Mouse (Mus musculus) NIH3T3 (cell line): ENCODE data around the gene F2r.

Experiments used
- DNase-seq: peaks from one replicate; pipeline ENCODE4 v3.0.0-alpha.2; 2012; ENCODE audit warnings: low read depth

The F2r gene

DNA sequence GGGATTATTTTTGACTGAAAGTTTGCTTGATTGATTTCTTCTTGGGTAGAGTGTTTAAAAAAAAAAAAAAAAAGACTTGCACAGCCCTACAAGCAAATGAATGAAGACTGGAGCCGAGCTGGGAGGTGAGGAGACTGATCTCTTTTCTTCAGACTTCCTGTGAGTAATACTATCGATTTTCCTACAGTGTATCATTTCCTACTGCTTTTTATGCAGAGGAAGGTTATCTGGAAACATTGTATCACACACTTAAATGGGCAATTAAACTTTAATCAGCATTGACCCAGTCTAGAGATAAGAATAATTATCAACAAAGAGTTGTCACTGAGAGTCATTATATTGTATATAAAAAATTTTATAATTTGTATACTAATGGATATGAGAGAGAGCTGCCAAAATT is 12.5 kb upstream of the F2r start:
- DNase-seq: no peak

DNA sequence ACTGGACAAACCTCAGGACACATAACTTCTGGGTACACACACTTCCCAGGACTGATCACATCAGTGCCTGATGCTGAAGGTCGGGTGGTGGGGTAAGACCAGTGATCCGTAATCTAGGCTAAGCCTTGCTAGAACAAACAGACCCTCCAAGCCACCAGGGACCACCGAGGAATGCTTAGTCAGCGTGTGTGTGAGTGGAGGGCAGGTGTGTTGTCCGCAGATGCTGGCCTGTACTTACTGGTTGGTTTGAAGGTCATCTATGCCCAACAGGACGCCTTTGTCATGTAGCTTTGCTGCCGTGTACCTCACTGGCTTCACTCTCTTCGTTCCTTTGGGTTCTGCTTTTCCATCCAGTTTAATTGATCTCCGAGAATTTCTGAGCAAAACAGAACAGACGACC is 11.5 kb upstream of the F2r start:
- DNase-seq: no peak

DNA sequence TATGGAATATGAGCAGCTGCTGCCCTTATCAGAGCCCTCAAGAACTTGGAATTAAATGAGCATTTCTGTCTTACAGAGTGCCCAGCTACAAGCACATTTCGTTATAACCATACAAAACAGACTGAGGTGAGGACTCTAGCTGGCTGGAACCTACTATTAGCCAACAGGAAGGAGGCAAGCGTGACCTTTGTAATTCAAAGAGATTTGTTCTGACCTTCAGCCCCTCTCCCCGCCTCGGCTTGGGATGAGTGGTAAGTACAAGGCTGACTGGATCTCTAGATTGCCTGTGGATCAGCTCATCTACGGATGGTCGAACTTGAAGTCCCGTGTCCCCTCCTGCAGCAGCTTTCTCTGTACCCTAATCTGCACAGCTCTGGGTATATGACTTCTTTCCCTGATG is 8.4 kb upstream of the F2r start:
- no peak for DNase-seq

DNA sequence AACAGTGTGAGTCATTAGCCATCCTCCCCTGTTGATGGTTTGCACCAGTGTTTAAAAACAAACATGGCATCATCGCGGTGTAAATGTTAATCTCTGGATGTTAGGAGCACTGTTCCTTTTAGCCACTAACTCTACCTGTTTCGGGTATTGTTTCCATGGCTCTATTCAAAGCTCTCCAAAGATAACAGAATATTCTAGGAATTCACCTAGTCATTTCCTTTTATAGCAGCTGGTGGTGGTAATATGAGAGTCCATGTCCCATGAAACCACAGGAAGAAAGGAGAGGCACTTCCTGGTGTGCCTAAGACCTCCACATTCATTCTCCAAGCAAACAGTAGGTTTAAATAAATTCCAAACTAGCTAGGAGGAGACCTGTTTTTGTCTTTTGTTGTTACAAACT is 4.8 kb upstream of the F2r start:
- DNase-seq: no peak

DNA sequence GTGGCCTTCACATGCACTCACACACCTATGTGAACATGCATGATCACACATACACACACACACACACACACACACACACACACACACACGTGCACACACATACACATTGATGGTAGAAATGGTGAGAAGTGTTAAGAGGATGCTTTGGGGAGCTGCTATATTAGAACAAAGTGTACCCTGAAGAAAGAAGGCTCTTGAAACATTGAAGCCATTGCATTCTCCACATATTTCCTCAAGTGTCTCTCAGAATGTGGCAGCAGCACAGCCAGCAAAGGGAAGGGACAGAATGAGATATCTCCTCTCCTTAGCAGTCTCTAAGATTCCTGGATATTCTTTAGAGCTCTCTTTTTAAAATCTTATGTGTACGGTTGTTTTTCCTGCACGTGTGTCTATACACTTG is 3.3 kb upstream of the F2r start:
- DNase-seq: no peak

DNA sequence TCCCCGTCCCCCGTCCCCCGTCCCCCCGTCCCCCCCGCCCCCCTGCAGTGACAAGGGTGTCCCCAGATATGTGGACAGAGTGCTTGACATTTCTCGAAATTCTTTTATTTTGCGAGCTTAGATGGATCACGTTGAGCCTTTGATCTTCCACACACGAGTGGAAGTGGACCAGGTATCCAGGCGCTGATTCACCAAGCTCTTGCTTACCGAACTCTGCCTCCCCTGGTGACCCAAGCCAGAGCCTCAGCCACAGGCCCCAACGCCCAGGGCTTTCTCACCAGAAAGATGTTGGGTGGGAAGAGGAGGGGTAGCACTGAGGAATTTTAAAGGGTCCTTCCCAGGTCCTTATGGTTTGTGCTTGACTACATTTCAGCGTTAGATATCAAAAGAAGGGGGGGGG is 572 bp upstream of the F2r start:
- DNase-seq: no peak

DNA sequence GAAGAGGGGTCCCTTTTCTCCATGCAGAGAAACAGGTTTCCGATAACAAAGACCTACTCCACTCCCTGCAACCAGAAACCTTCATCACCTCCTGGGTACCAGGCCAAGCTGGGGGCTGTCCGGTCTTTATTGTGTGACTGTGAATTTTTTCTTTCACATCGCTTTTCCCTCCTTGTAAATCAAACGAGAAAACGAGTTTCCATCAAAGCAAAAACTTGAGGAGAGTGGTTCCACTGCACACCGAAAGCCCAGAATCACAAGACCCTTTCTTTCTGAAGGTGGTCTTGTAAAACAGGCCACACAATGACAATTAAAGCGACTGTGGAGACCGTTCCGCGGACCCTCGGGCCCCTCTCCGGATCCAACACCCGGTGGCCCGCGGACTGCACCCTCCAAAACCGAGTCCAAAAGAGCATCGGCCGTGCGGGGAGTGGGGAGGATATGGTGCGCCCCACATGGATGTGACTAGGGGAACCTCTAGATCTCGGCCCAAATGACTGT is 566 bp downstream of the F2r start:
- peak; percentile 33 for DNase-seq

DNA sequence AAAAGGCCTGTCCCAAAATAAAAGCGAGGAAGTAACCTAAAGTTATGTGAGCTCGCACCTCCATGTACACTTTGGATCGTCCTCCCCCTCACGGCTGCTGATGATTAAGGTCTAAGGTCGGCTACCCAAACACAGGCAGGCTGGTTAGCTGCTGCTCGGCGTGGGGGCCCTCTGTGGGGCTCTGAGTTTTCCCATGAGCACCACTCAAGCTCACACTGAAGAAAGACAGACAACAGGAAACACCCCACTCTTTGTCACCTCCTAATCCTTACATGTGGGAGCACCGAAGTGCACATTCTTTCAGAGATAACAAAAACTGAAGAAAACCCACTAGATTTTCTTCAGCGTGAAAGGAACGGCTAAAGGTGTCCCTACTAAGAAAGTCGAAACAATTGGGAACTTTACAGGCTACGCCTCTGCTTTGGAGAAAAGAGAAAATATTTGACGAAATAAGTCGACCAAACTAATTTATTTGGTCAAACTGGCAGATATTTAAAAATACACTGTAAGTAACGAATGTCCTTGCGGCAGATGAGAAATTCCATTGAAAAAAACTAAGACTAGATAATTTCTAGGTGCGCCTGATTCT is 1.1 kb downstream of the F2r start:
- peak; percentile 42 for DNase-seq

DNA sequence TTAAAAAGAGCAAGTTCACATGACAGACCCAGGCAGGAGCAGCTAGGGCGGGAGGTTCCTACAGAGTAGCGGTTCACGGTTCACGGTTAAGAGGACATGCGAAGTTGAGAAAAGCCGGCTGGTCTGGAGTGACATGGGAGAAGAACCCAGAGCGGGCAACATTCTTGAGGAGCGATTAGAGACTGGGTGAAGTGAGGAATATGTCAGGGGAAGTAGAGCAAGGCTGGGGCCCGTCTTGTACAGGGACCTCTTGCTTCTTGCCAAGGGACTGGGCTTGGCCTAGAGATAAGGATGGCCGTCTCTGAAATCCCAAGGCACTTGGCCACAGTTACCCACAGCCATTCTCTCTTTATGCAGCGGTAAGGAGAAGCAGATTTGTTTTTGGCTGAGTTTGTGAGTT is 1.8 kb downstream of the F2r start:
- DNase-seq: peak; percentile 9

DNA sequence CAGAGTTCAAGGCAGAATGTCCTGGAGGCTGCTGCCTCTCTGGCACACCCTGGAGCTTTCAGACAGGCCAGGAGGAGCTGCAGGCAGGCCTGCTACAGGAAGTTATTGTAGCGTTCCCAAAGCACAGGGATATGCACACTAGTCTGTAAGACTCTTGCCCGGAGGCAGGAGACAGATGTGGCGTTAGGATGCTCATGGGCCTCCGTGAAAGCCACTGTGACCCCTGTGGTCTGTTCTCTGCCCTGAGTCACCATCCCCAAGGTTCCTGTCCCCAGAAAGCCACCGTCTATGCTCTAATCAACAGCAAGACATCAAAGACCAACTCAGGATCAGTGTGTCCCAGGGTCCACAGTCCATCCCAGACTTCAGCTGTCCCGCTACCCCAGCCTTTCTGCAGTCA is 3.5 kb downstream of the F2r start:
- DNase-seq: no peak

DNA sequence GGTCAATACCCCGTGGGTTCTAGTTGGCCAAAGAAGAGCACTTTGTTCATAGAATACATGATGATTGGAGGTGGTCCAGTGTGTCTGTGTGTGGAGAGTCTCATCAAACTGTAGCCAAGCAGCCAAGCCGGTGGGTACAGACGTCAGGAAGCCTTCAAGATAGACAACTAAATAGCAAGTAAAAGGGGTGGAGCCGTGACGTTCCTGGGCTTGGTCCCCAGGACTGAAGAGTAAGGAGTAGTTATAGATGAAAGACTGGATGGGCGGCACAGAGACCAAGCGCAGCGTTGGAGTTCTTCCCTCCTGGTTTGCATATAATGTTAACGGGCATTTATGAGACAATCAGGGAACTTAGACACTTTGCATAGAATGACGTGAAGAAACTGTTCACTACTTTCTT is 6.0 kb downstream of the F2r start:
- no peak for DNase-seq

DNA sequence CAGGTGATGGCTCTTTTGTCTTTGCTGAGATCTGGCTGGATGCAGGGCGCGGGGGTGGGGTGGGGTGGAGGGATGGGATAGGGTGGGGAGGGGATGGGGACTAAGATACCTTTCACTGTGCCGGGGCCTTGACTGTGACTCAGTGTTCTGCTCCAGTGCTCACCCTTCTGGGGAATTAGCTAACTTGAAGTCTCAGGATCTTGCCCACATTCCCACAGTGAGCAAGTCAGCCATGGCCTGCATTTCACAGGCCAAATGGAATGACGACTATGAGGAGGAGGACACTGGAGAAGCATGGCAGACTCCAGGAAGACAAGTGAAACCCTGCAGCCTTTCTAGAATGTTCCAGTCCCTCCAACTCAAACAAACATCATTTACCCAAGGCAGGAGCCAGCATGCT is 6.5 kb downstream of the F2r start:
- DNase-seq: no peak

DNA sequence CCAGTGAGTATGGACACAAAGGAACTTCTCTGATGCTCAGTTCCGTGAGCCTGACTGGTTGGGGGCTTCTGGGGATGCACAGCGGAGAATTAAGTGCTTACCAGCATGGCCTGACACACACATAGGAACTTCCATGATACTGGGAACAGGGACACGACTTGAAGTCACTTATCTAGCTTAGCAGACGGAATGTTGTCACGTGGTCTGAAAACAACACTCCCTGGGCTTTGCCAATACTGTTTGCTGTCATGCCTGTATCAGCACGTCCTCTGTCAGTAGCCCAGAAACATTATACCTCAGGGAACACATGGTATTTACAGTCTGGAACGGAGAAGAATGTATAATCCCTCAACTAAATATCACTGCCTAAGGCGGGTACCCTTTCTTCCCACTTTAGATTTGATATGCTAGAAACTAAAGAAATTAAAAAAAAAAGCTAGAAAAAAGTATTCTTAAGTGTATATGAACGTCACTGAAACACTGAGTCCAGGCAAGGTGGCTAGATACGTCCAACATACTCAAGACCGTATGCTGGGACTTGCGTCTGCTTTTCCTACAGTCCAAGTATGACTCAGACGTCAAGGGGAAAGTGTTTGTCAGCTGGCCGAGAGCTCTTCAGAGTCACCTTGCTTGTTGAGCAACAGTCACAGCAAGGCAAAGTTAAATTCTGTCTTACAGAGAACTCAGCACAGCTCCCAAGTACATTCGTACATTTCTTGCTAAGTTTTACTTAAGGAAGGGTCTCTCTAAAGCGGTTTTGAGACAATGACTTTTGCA is 7.3 kb downstream of the F2r start:
- DNase-seq: no peak

DNA sequence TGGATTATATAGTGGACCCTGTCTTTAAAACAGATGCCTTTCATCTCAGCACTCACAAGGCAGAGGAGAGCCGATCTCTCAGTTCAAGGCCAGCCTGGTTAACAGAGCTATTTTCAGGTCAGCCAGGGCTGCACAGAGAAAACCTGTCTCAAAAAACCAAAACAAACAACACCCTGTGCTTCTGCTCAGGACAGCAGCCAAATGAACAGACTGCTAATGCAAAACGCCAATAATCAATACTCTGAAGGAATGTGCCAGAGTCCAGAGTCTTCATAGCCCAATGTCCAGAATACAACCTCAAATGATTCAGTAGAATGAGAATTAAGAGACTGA is 9.2 kb downstream of the F2r start:
- DNase-seq: no peak

DNA sequence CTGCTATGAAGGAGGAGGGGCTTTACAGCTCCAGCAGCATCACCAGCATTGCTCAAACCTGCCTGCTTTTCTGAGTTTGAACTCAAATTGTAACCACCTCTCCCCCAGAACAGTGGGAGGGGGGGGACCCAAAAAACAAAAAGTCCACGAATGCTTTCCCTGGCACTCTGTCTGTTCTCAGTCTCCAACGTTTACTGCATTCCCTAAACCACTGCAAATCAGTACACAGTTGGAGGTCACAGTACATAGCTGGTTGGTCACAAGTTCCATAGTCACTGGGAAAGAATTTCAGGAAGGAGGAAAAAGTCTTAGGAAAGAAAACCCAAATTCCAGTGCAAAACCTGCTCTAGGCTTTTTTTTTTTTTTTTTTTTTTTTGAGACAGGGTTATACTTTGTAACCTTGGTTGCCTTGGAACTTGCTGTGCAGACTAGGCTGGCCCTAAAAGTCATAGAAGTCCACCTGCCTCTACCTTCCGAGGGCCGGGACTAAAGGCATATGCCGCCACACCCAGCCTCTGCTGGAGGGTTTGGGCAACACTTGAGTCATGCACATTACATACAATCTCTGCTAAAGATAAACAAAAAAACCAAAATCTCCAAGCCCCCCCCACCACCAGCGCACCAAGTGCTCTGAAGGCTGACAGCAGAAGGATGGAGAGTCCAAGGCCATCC is 9.7 kb downstream of the F2r start:
- DNase-seq: peak; percentile 66

DNA sequence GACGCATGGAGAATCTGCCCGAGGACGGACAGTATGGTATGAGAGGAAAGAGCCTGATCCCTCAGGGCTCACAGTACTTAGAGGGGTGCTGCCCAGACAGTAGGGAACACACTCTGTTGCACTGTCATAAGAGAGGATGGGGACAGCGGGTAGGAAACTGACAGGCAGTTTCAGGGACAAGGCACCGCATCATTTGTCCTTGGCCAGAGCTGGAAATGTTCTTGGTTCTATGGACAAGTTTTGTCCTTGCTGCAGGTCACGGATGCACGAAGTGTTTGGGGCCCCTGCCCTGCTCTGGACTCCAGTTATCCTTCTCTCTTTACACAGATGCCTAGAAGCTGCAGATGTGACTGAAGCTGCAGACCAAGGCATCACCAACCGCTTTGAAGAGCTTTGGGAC is 11.3 kb downstream of the F2r start:
- DNase-seq: no peak

DNA sequence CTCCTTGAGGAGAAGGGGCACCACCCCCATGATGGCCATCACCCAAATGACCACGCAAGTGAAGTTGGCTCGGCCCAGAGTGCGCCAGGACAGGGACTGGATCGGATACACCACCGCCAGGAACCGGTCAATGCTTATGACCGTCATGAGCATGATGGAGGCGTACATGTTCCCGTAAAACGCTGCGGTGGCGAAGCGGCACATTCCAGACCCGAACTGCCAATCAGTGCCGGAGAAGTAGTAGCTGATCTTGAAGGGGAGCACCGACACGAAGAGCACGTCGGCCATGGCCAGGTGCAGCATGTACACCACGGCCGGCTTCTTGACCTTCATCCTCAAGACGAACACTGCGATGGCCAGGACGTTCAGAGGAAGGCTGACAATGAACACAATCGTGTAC is 14.0 kb downstream of the F2r start:
- DNase-seq: no peak

DNA sequence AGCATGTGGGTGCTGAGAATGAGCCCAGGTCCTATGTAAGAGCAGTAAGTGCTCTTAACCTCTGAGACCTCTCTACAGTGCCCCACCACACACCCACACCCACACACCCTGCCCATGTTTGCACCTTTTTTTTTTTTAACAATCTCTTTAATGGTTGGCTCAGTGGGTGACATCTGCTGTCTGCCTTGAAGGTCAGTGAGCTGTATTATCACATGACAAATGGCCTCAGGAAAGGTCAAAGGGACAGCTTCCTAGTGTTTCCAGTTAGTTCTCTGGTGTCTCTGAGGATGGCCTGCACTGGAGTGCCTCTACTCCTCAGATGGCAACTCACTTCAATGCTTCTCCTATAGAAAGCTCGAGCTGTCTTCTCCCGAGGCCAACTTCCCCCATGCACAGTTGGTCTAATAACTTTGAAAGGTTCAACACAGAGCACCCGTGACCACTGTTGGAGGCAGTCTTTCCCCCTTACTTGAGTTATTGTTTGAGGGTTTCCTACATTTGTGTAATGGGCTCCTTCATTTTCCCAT is 18.4 kb downstream of the F2r start:
- DNase-seq: no peak

DNA sequence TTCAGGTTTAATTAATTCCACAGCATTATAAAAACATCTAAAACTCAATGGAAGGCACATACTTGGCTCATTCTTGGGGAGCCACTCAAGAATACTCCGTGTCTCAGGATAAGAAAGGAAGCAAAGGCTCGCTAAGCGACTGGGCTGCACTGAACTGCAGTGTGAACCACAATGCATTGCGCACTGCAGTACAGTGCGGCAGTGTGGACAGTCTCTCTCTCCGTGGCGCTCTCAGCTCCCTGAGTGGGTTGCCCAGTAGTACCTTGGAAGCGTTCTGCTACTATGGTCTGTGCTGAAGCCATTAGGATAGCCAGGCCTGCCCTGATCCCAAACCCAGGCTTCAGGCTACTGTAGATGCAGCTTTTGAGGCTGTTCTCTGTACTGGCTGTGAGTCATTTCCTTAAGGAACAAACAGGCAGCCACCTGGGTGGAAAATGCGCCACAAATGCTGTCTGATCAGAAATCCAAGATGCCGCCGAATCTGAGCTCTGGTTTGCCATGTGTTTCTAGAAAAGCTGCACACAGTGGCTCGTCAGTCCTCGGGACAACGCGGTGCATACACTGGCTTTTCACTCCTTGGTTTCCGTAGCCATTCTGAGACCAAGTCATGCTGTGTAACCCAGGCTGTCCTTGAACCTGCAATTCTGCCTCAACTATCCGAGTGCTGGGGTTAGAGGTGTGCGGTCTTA is 19.9 kb downstream of the F2r start:
- DNase-seq: no peak

DNA sequence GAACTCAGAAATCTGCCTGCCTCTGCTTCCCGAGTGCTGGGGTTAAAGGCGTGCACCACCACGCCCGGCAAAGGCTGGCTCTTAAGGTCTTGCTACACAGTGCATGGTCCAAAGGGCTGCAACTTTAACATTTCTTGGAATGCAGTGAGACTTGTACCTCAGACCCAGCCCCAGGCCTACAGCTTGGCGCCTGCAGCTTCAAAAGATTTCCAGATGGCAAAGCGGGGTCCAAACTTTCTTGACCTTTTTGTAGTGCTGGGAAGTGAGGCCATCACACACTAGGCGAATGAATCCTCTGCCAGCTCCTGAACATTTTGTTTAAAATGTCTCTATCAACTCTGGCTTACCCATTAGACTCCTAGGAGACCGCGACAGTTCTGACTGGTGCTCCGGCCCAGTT is 20.7 kb downstream of the F2r start:
- no peak for DNase-seq

DNA sequence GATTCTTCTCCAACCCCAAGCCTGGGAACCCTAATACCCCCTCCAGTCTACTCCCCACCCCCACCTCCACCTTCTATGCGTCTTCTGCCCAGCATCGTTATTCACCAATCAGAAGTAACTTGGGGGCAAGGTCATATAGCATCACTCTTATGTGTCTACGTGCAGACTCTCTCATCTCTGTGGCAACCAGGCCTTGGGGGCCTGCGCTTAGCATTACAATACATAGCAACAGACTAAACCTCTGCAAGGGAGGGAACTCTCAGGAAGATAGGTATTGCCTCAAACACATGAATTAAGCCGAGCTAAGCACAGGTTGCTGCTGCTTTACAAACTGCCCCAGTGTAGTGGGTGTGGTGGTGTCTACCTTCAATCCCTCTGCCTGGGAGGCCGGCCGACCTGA is 21.6 kb downstream of the F2r start:
- no peak for DNase-seq

DNA sequence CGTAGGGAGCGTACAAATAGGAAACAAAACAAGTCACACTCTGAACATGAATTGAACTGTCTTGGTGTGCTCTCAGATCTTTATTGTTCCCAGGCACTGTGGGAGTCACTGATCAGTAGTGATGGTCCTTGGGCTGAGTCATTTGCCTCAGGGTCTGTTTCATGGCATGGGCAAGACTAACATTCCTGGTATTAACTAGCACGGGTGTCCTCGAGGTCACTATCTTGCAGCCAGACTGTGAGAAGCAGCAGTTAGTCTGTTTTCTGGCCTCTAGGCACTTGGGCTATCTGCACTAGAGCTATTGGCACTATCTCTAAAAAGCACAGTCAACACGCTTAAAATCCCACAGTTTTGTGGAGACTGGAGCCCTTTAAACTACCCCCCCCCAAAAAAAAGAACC is 22.4 kb downstream of the F2r start:
- DNase-seq: no peak

DNA sequence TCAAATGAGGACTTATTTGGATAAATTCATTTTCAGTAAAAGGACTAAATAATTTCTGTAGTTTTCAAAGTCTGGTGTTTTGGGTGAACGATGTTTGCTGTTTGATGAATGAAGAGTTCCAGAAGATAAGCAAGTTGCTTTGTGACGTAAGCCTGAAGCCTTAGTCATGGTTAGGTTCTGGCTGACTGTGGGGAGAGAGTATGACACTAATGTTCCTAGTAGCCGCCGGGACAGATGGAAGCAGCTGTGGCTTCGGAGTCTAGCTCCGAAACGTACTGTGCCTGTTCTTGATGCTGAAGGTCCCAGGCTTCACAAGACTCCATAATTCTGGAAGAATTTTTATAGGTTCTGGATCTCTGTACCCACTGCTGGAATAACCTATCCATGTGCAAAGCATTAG is 22.9 kb downstream of the F2r start:
- DNase-seq: no peak
